Mouse (Mus musculus) liver, embryonic 15.5 days (tissue): Measurements from ENCODE around the gene Tmem167b. TPM values are rescaled to one million over a fixed set of nuclear protein-coding genes. Genes with fewer than 3 reads are reported as not detected.

ENCODE experiments used
- ATAC-seq: fragments of 200-750 bp; cut with Nextera tagmentation; 2 replicates; pipeline ENCODE4 v1.8.0; 2017; ENCODE audit warnings: moderate number of reproducible peaks, mild to moderate bottlenecking, moderate library complexity; ENCODE audit not compliant: insufficient read depth
- H3K27ac ChIP-seq: fragments of 300-500 bp; sonication (generic); replicated peaks from 2 replicates; pipeline ENCODE4 v1.5.1; 2015; ENCODE audit warnings: mild to moderate bottlenecking, inconsistent platforms
- H3K27me3 ChIP-seq: fragments of 300-500 bp; sonication (generic); 2 replicates; pipeline ENCODE4 v1.6.1; 2015; ENCODE audit warnings: mild to moderate bottlenecking, inconsistent platforms
- H3K36me3 ChIP-seq: fragments of 300-500 bp; sonication (generic); replicated peaks from 2 replicates; pipeline ENCODE4 v1.6.1; 2015; ENCODE audit warnings: moderate library complexity, mild to moderate bottlenecking, inconsistent platforms
- H3K4me1 ChIP-seq: fragments of 300-500 bp; sonication (generic); replicated peaks from 2 replicates; pipeline ENCODE4 v1.6.1; 2015; ENCODE audit warnings: inconsistent platforms
- H3K4me2 ChIP-seq: fragments of 300-500 bp; sonication (generic); 2 replicates; pipeline ENCODE4 v1.6.1; 2015; ENCODE audit warnings: moderate library complexity, mild to moderate bottlenecking, inconsistent platforms
- H3K4me3 ChIP-seq: fragments of 300-500 bp; sonication (generic); replicated peaks from 2 replicates; pipeline ENCODE4 v1.5.1; 2015; ENCODE audit warnings: mild to moderate bottlenecking, inconsistent platforms
- H3K9ac ChIP-seq: fragments of 300-500 bp; sonication (generic); 2 replicates; pipeline ENCODE4 v1.6.1; 2015; ENCODE audit warnings: moderate library complexity, mild to moderate bottlenecking, inconsistent platforms
- H3K9me3 ChIP-seq: fragments of 300-500 bp; sonication (generic); replicated peaks from 2 replicates; pipeline ENCODE4 v1.6.1; 2016; ENCODE audit warnings: inconsistent platforms
- WGBS: fragments of 180-500 bp; shearing (Covaris S2); methylation state at CpG from one replicate; pipeline ENCODE4 v1.1.7; 2015; ENCODE audit warnings: mixed read lengths; ENCODE audit not compliant: insufficient replicate concordance; 5-methylcytosine and 5-hydroxymethylcytosine counted together
- polyA plus RNA-seq: library from polyadenylated mRNA; unstranded; fragments of >200 nt; fragmentation: Nextera tagmentation; extraction: Ambion mirVana; gene quantifications from 2 replicates; pipeline ENCODE4 v1.2.1, GENCODE M21; 2015

Gene Tmem167b
- polyA plus RNA-seq, 1 experiment from 2014 or later, result 15.1 TPM

- Histone ChIP-seq H3K36me3 (no peaks in the 10 kb centered on the region), H3K4me3 (peak within 1 kb of the TSS; percentile 21), H3K4me2 (peak within 1 kb of the TSS; percentile 46), H3K9me3 (no peaks in the 10 kb centered on the region), H3K27me3 (peaks cover 67% of the 10 kb centered on the region), H3K27ac (no peak within 1 kb of the TSS), H3K9ac (no peak within 1 kb of the TSS), H3K4me1 (peaks cover 17% of the 10 kb centered on the region)
- 2% methylated on average over 35 of the region's 35 CpGs for WGBS
- ATAC-seq, result no peak
Observed at GRCm38 (mm10) chr3:108536517-108537260, 25.6 kb downstream of the Tmem167b start, which contains the start of gene 5330417C22Rik. 5330417C22Rik (minus strand) TSS chr3:108536536.

DNA sequence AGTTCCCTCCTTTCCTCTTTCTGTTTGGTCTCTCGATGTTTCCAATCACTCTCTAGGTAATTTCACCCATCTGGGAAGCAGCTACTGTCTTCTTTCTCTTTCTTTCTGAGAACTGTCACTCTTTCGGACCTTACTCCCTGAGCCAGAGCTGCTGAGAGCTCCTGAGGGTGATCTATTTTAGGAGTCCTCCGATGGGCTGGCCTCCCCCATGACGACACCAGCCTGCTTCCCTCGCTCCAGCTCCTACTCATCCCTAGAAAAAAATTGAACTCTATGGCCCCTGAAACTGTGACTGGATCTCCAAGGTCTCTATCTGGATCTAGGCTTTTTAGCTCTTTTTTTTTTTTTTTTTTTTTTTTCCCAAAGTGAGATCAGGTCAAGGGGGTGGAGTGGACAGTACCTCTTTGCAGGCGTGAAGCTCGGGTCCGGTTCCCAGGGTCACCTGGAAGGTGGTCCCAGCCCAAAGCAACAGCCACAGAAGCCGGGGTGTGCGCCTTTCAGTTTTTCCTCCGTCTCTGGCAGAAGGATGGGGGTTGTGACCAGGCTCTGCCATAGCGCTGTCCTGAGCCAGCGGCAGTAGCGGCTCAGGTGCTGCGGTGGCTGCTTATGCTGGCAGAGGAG, 26.3 kb downstream of the Tmem167b start:
- no peak overlapping the region for H3K9ac ChIP-seq
- H3K4me2 ChIP-seq, result peak overlapping the region; percentile 46; the same call in 1 of the 2 replicates
- peaks cover 70% of the 10 kb centered on the region for H3K27me3 ChIP-seq
- H3K27ac ChIP-seq, result no peak overlapping the region
- no peaks in the 10 kb centered on the region for H3K36me3 ChIP-seq
- peaks cover 17% of the 10 kb centered on the region for H3K4me1 ChIP-seq
- no peak for ATAC-seq
- 7% methylated on average over 15 of the region's 15 CpGs for WGBS
- no peaks in the 10 kb centered on the region for H3K9me3 ChIP-seq
- H3K4me3 ChIP-seq, result peak overlapping the region; percentile 21

DNA sequence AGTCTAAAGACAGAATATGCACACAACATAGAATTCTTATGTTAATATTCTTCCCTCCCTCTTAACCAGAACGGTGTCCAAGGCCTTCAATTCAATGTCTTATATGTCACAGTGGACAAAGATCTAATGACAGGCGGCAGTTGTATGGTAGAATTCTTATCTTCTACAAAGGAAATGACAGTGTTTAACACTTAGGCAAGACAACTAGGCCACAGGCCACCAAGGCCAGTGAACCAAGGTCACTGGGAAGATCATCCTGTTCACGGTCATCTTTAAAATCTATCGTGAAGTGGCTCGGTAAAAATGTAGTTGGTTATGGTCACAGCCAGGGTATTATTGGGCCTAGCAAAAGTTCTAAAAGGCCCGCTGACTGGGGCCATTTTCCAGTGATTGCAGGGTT, 28.3 kb downstream of the Tmem167b start, which contains the start of gene 1700013F07Rik:
1700013F07Rik (plus strand) TSS at position 200 of the 400 bp plus-strand sequence.
- ATAC-seq, result no peak
- H3K9ac ChIP-seq, result no peak within 1 kb of the TSS
- H3K27ac ChIP-seq, result no peak within 1 kb of the TSS
- H3K27me3 ChIP-seq, result peaks cover 62% of the 10 kb centered on the region
- no peak within 1 kb of the TSS for H3K4me3 ChIP-seq
- WGBS, result 53% methylated on average over 6 of the region's 6 CpGs
- no peak within 1 kb of the TSS for H3K4me2 ChIP-seq
- H3K9me3 ChIP-seq, result no peaks in the 10 kb centered on the region
- no peaks in the 10 kb centered on the region for H3K36me3 ChIP-seq
- H3K4me1 ChIP-seq, result peaks cover 17% of the 10 kb centered on the region

DNA sequence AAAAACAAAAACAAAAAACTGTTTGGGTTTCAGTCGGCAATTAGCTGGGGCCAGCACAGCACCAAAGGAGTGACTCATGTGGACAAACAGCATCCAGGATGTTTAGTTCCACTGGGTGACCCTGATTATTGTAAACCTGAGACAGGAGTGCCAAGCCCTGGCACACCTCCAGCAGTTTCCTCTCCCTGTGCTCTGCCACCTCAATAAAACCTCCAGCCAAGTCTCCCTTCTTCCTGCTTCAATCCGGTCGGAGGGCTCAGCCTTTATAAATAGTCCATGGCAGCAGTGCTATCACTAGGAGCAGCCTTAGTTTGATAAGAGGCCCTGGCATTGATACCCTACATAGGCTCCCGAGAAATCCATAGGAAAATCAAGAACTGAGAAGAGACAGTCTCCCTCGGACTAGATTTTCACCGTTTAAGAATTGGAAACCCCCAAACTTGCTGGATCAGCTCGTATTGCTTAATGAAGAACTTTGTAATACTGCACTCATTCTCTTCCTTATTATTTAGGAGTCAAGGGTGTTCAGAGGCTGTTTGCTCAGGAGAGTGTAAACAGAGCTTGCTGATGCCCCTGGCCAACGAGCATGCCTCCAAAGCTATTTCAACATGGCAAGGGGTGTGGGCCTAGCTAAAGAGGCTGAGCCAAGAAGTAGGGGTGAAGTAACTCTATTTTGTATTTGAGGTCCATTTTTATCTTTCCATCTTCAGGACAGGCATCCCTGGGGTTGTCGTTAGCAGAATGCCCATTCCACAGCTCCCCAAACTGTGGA, 29.0 kb downstream of the Tmem167b start:
- WGBS, result 53% methylated on average over 9 of the region's 9 CpGs
- ATAC-seq, result no peak

GRCm38 (mm10) chr3:108528489-108528888, 33.8 kb downstream of the Tmem167b start:
- no peak for ATAC-seq
- Histone ChIP-seq H3K4me1 (peaks cover 4% of the 10 kb centered on the region; the same call in 1 of the 2 replicates), H3K4me2 (no peak overlapping the region), H3K9me3 (no peaks in the 10 kb centered on the region), H3K36me3 (no peaks in the 10 kb centered on the region), H3K9ac (no peak overlapping the region), H3K27ac (no peak overlapping the region), H3K4me3 (no peak overlapping the region), H3K27me3 (0 out of 2 replicates have a peak, but pooled peaks cover 15% of the 10 kb centered on the region)
- WGBS, result 77% methylated on average over 8 of the region's 8 CpGs

More for the DNA sequence above, 29.0 kb downstream of the Tmem167b start:
- Histone ChIP-seq H3K9ac (no peak overlapping the region), H3K27me3 (peaks cover 55% of the 10 kb centered on the region), H3K27ac (no peak overlapping the region), H3K36me3 (no peaks in the 10 kb centered on the region), H3K4me1 (peaks cover 17% of the 10 kb centered on the region), H3K9me3 (no peaks in the 10 kb centered on the region), H3K4me2 (no peak overlapping the region), H3K4me3 (no peak overlapping the region)

- no peaks in the 10 kb centered on the region for H3K4me1 ChIP-seq
- WGBS, result 54% methylated on average over 4 of the region's 4 CpGs
- H3K36me3 ChIP-seq, result no peaks in the 10 kb centered on the region
- H3K9me3 ChIP-seq, result no peaks in the 10 kb centered on the region
- H3K4me3 ChIP-seq, result no peak overlapping the region
- H3K4me2 ChIP-seq, result no peak overlapping the region
- H3K27ac ChIP-seq, result no peak overlapping the region
- no peaks in the 10 kb centered on the region for H3K27me3 ChIP-seq
- ATAC-seq, result no peak
- no peak overlapping the region for H3K9ac ChIP-seq
Observed at GRCm38 (mm10) chr3:108523415-108523814, 38.9 kb downstream of the Tmem167b start.

DNA sequence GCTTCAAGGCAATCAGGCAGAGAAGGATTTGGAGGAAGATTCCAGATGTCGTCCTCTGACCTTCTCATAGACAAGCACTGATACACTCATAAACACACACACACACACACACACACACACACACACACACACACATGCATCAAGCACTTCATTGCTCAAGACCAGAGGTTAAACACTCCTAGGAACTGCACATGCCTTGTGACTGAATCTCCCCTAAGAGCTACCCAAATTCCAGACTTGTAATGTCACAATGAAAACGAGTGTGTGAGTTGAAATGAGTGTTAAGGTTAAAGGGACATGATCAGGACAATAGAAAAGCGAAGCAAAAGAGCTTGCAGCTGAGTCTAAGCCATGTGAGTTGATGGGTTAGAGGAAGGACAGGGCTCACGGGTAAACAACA, 44.0 kb downstream of the Tmem167b start:
- no peak overlapping the region for H3K4me3 ChIP-seq
- no peaks in the 10 kb centered on the region for H3K4me1 ChIP-seq
- H3K27ac ChIP-seq, result no peak overlapping the region
- H3K36me3 ChIP-seq, result no peaks in the 10 kb centered on the region
- ATAC-seq, result no peak
- no peak overlapping the region for H3K4me2 ChIP-seq
- no peaks in the 10 kb centered on the region for H3K9me3 ChIP-seq
- H3K27me3 ChIP-seq, result no peaks in the 10 kb centered on the region
- WGBS, result 48% methylated on average over 4 of the region's 4 CpGs
- H3K9ac ChIP-seq, result no peak overlapping the region

- Histone ChIP-seq H3K4me2 (no peak overlapping the region), H3K36me3 (no peaks in the 10 kb centered on the region), H3K27me3 (peaks cover 4% of the 10 kb centered on the region; the same call in 1 of the 2 replicates), H3K9ac (no peak overlapping the region), H3K4me1 (peaks cover 11% of the 10 kb centered on the region), H3K9me3 (no peaks in the 10 kb centered on the region), H3K4me3 (no peak overlapping the region), H3K27ac (no peak overlapping the region)
- ATAC-seq, result no peak
- WGBS, result 62% methylated on average over 3 of the region's 3 CpGs
Observed at GRCm38 (mm10) chr3:108513465-108513864, 48.8 kb downstream of the Tmem167b start.

GRCm38 (mm10) chr3:108510716-108511483, 51.4 kb downstream of the Tmem167b start:
- no peak for ATAC-seq
- H3K9me3 ChIP-seq, result no peaks in the 10 kb centered on the region
- no peak overlapping the region for H3K4me3 ChIP-seq
- H3K9ac ChIP-seq, result no peak overlapping the region
- peaks cover 4% of the 10 kb centered on the region; the same call in 1 of the 2 replicates for H3K27me3 ChIP-seq
- no peak overlapping the region for H3K4me2 ChIP-seq
- H3K4me1 ChIP-seq, result peaks cover 11% of the 10 kb centered on the region
- no peak overlapping the region for H3K27ac ChIP-seq
- H3K36me3 ChIP-seq, result no peaks in the 10 kb centered on the region
- WGBS, result 32% methylated on average over 9 of the region's 9 CpGs

DNA sequence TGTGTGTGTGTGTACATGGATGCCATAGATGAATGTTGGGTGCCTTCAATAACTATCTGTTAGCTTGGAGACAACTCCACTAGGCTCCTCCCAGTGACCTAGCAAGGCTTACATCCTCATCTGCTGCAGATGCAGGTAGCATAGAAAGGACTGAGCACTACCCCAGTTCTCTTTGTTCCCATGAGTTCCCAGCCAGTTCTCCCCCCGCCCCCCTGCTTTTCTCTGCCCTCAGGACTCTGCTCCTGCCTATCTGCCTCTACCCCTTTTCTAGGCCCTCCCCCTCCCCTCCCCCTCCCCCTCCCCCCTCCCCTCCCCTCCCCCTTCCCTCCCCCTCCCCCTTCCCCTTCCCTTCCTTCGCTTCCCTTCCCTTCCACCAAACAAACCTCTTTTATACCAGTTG, 52.1 kb downstream of the Tmem167b start:
- no peaks in the 10 kb centered on the region for H3K36me3 ChIP-seq
- no peak overlapping the region for H3K27ac ChIP-seq
- no peaks in the 10 kb centered on the region for H3K9me3 ChIP-seq
- WGBS, result 60% methylated on average over 2 of the region's 2 CpGs
- no peak for ATAC-seq
- H3K9ac ChIP-seq, result no peak overlapping the region
- H3K27me3 ChIP-seq, result peaks cover 8% of the 10 kb centered on the region; the same call in 1 of the 2 replicates
- peaks cover 11% of the 10 kb centered on the region for H3K4me1 ChIP-seq
- no peak overlapping the region for H3K4me2 ChIP-seq
- H3K4me3 ChIP-seq, result no peak overlapping the region
